Mouse (Mus musculus): ENCODE measurements around the gene Dhx15. TPM values are rescaled to one million over a fixed set of nuclear protein-coding genes. Genes with fewer than 3 reads are reported as not detected.

The Dhx15 gene
- polyA plus RNA-seq, 1 experiment from 2014 or later: 87.5 TPM

- DNase-seq (no peak), ATAC-seq (ENCODE audit: low FRiP score, low TSS enrichment) (no peak)
- H3K27ac ChIP-seq (replicated peaks; ENCODE audit: low read depth, low read length): no peak overlapping the region
- H3K4me2 ChIP-seq (ENCODE audit: low read length): peak overlapping the region; percentile 81
- peaks cover 14% of the 10 kb centered on the region for H3K36me3 ChIP-seq (ENCODE audit: control insufficient read depth, insufficient read depth, low read length)
- H3K9ac ChIP-seq (replicated peaks; ENCODE audit: low read length): peak overlapping the region; percentile 20; the same call in 1 of the 2 replicates
- peaks cover 27% of the 10 kb centered on the region for H3K4me1 ChIP-seq (ENCODE audit: control insufficient read depth, insufficient read depth, low read length)
- peak overlapping the region; percentile 98 for H3K4me3 ChIP-seq (replicated peaks; ENCODE audit: low read depth, low read length)
- no peaks in the 10 kb centered on the region for H3K27me3 ChIP-seq (ENCODE audit: control insufficient read depth, insufficient read depth, low read length)
- H3K9me3 ChIP-seq (ENCODE audit: control insufficient read depth, low read length): no peaks in the 10 kb centered on the region
- WGBS: 39% methylated on average over 3 of the region's 3 CpGs
Observed at GRCm38 (mm10) chr5:52188206-52188605, 2.1 kb downstream of the Dhx15 start.

DNA sequence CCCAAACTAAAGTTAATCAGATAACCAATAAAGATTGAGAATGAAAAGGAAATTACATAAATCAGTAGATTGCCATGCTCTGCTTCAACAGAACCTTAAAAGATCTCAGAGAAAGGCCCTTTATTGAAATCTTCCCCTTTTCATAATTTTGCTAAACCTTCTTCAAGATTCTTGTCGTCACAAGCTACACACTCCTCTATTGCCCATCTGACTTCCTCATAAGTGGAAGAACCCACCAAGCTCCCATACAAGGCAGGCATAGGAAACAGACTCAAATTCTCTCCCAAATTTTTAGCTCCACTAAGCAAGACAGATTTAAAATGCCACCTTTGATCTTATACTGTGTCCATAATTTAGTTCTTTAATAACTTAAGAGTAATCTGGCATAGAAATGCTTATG, 13.0 kb downstream of the Dhx15 start:
- no peak overlapping the region for H3K27ac ChIP-seq (replicated peaks; ENCODE audit: low read depth, low read length)
- H3K4me1 ChIP-seq (ENCODE audit: control insufficient read depth, insufficient read depth, low read length): no peaks in the 10 kb centered on the region
- DNase-seq (no peak), ATAC-seq (ENCODE audit: low FRiP score, low TSS enrichment) (no peak)
- WGBS: 91% methylated on average over 1 of the region's 1 CpGs
- no peak overlapping the region for H3K9ac ChIP-seq (replicated peaks; ENCODE audit: low read length)
- H3K4me3 ChIP-seq (replicated peaks; ENCODE audit: low read depth, low read length): no peak overlapping the region
- H3K4me2 ChIP-seq (ENCODE audit: low read length): no peak overlapping the region
- no peaks in the 10 kb centered on the region for H3K9me3 ChIP-seq (ENCODE audit: control insufficient read depth, low read length)
- peaks cover 10% of the 10 kb centered on the region for H3K36me3 ChIP-seq (ENCODE audit: control insufficient read depth, insufficient read depth, low read length)
- no peaks in the 10 kb centered on the region for H3K27me3 ChIP-seq (ENCODE audit: control insufficient read depth, insufficient read depth, low read length)

DNA sequence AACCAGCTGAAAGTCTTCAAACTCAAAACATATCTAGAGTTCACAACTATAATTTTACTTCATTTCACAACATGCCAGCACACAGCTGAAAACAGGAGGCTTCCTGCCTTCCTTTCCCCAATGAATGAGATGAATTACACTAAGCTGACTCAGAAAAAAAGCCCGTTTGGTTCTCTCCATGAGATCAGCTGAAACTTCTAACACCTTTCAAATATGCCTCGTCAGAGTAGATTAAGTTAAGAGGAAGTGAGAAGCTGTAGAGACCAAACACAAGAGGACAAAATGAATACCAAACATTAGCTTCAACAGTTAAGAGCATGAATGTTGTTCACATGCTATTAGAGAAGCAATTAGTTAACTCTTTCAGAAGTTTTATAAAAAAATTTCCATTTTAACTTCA, 21.8 kb downstream of the Dhx15 start:
- no peak for ATAC-seq (ENCODE audit: low FRiP score, low TSS enrichment)
- Histone ChIP-seq H3K27me3 (ENCODE audit: control insufficient read depth, insufficient read depth, low read length) (no peaks in the 10 kb centered on the region), H3K4me1 (ENCODE audit: control insufficient read depth, insufficient read depth, low read length) (no peaks in the 10 kb centered on the region), H3K4me2 (ENCODE audit: low read length) (no peak overlapping the region), H3K9ac (replicated peaks; ENCODE audit: low read length) (no peak overlapping the region), H3K36me3 (ENCODE audit: control insufficient read depth, insufficient read depth, low read length) (peaks cover 41% of the 10 kb centered on the region), H3K4me3 (replicated peaks; ENCODE audit: low read depth, low read length) (no peak overlapping the region), H3K9me3 (ENCODE audit: control insufficient read depth, low read length) (no peaks in the 10 kb centered on the region), H3K27ac (replicated peaks; ENCODE audit: low read depth, low read length) (no peak overlapping the region)
- 27% methylated on average over 2 of the region's 2 CpGs for WGBS
- DNase-seq: no peak

DNA sequence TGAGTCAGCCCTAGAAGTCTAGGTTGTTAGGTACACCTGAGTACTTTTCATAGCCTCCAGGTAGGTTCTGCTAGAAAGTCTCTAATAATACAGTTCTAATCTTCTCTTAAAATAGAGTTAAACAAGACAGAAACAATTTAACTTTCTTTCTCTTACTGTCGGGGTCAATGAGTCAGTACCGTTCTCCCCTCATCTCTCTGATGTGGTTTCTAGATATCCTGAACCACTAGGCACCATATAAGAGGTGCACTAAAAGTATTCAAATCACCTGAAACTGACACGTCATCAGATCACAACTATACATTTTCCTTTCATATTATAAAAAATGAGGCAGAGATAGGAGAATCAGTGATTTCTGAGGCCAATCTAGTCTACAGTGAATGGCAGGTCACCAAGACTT, 41.2 kb downstream of the Dhx15 start:
- WGBS: 97% methylated on average over 3 of the region's 3 CpGs
- Histone ChIP-seq H3K4me3 (replicated peaks; ENCODE audit: low read depth, low read length) (no peak overlapping the region), H3K27me3 (ENCODE audit: control insufficient read depth, insufficient read depth, low read length) (no peaks in the 10 kb centered on the region), H3K9ac (replicated peaks; ENCODE audit: low read length) (no peak overlapping the region), H3K27ac (replicated peaks; ENCODE audit: low read depth, low read length) (no peak overlapping the region), H3K4me2 (ENCODE audit: low read length) (no peak overlapping the region), H3K36me3 (ENCODE audit: control insufficient read depth, insufficient read depth, low read length) (peaks cover 27% of the 10 kb centered on the region), H3K4me1 (ENCODE audit: control insufficient read depth, insufficient read depth, low read length) (no peaks in the 10 kb centered on the region), H3K9me3 (ENCODE audit: control insufficient read depth, low read length) (no peaks in the 10 kb centered on the region)
- DNase-seq: no peak
- no peak for ATAC-seq (ENCODE audit: low FRiP score, low TSS enrichment)

- H3K27me3 ChIP-seq (ENCODE audit: control insufficient read depth, insufficient read depth, low read length): no peaks in the 10 kb centered on the region
- H3K4me1 ChIP-seq (ENCODE audit: control insufficient read depth, insufficient read depth, low read length): no peaks in the 10 kb centered on the region
- no peak overlapping the region for H3K27ac ChIP-seq (replicated peaks; ENCODE audit: low read depth, low read length)
- no peak overlapping the region for H3K4me3 ChIP-seq (replicated peaks; ENCODE audit: low read depth, low read length)
- DNase-seq (no peak), ATAC-seq (ENCODE audit: low FRiP score, low TSS enrichment) (no peak)
- no peaks in the 10 kb centered on the region for H3K9me3 ChIP-seq (ENCODE audit: control insufficient read depth, low read length)
- no peak overlapping the region for H3K9ac ChIP-seq (replicated peaks; ENCODE audit: low read length)
- no peak overlapping the region for H3K4me2 ChIP-seq (ENCODE audit: low read length)
- H3K36me3 ChIP-seq (ENCODE audit: control insufficient read depth, insufficient read depth, low read length): peaks cover 21% of the 10 kb centered on the region
- 93% methylated on average over 4 of the region's 4 CpGs for WGBS
Observed at GRCm38 (mm10) chr5:52147141-52147540, 43.2 kb downstream of the Dhx15 start.

DNA sequence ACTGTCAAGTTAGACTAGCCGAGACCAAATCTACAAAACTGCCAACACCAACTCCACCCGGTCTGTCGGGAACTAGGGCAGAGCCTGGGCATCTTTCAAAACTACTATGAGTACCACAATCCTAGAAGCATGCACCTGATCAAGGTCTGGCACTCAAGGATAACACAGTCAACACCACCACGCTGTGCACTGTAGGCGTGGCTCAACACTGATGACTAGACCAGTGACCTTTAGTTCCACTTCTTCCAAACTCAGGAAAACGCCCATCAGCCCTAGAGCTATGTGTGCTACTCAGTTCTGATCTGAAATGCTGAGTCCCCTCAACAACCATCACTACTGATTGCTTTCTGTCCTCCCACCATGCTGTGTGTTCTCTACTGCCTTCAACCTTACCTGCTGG, 44.6 kb downstream of the Dhx15 start:
- Histone ChIP-seq H3K27ac (replicated peaks; ENCODE audit: low read depth, low read length) (no peak overlapping the region), H3K9me3 (ENCODE audit: control insufficient read depth, low read length) (no peaks in the 10 kb centered on the region), H3K4me2 (ENCODE audit: low read length) (no peak overlapping the region), H3K4me3 (replicated peaks; ENCODE audit: low read depth, low read length) (no peak overlapping the region), H3K4me1 (ENCODE audit: control insufficient read depth, insufficient read depth, low read length) (no peaks in the 10 kb centered on the region), H3K36me3 (ENCODE audit: control insufficient read depth, insufficient read depth, low read length) (peaks cover 13% of the 10 kb centered on the region), H3K27me3 (ENCODE audit: control insufficient read depth, insufficient read depth, low read length) (no peaks in the 10 kb centered on the region), H3K9ac (replicated peaks; ENCODE audit: low read length) (no peak overlapping the region)
- ATAC-seq (ENCODE audit: low FRiP score, low TSS enrichment): no peak
- 93% methylated on average over 6 of the region's 6 CpGs for WGBS
- DNase-seq: no peak

DNA sequence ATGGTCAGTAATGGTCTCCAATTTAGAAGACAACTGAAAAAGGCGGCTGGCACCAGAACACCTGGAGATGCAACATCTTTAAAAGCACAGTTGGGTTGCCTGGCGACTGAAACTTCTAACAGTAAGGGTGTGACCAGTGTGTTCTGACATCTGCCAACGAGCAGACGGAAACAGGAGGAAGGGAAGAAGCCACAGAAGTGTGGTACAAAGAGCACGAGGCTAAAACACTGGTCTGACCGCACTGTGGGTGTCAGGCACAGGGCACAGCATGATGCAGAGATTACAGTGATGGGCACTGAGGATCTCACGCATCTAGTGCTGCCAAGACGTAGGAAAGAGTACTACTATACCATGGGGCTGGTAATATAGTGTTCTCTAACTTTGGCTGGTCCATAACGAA, 48.4 kb downstream of the Dhx15 start:
- ATAC-seq (ENCODE audit: low FRiP score, low TSS enrichment): no peak

GRCm38 (mm10) chr5:52138819-52139218, 51.5 kb downstream of the Dhx15 start:
- no peaks in the 10 kb centered on the region for H3K9me3 ChIP-seq (ENCODE audit: control insufficient read depth, low read length)
- WGBS: 95% methylated on average over 6 of the region's 6 CpGs
- H3K27me3 ChIP-seq (ENCODE audit: control insufficient read depth, insufficient read depth, low read length): no peaks in the 10 kb centered on the region
- no peak overlapping the region for H3K4me2 ChIP-seq (ENCODE audit: low read length)
- H3K9ac ChIP-seq (replicated peaks; ENCODE audit: low read length): no peak overlapping the region
- no peak overlapping the region for H3K27ac ChIP-seq (replicated peaks; ENCODE audit: low read depth, low read length)
- H3K36me3 ChIP-seq (ENCODE audit: control insufficient read depth, insufficient read depth, low read length): peaks cover 7% of the 10 kb centered on the region; the same call in 1 of the 2 replicates
- H3K4me3 ChIP-seq (replicated peaks; ENCODE audit: low read depth, low read length): no peak overlapping the region
- DNase-seq: no peak
- H3K4me1 ChIP-seq (ENCODE audit: control insufficient read depth, insufficient read depth, low read length): no peaks in the 10 kb centered on the region
- no peak for ATAC-seq (ENCODE audit: low FRiP score, low TSS enrichment)

More for the DNA sequence above, 48.4 kb downstream of the Dhx15 start:
- Histone ChIP-seq H3K9ac (replicated peaks; ENCODE audit: low read length) (no peak overlapping the region), H3K9me3 (ENCODE audit: control insufficient read depth, low read length) (no peaks in the 10 kb centered on the region), H3K4me3 (replicated peaks; ENCODE audit: low read depth, low read length) (no peak overlapping the region), H3K27ac (replicated peaks; ENCODE audit: low read depth, low read length) (no peak overlapping the region), H3K4me1 (ENCODE audit: control insufficient read depth, insufficient read depth, low read length) (no peaks in the 10 kb centered on the region), H3K4me2 (ENCODE audit: low read length) (no peak overlapping the region), H3K36me3 (ENCODE audit: control insufficient read depth, insufficient read depth, low read length) (peaks cover 11% of the 10 kb centered on the region), H3K27me3 (ENCODE audit: control insufficient read depth, insufficient read depth, low read length) (no peaks in the 10 kb centered on the region)
- 88% methylated on average over 9 of the region's 9 CpGs for WGBS
- DNase-seq: no peak

DNA sequence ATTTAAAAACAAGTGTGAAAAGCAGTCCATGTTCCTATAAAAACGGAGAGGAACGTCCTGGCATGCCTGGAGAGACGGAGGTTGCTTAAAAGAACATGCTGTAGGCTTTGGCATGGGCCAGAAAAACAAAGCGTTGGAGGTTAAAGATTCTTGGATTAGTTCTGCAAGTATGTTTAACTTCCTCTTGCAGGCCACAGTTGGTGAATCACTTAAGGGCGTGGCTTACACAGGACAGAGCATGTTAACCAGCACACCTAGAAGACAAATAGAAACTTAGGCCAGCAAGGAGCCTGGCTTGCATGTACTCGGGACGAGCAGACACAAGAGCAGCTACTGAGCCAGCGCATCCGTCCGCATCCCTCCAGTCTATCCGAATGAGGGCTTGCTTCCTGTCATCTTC, 52.2 kb downstream of the Dhx15 start:
- Histone ChIP-seq H3K4me3 (replicated peaks; ENCODE audit: low read depth, low read length) (no peak overlapping the region), H3K27me3 (ENCODE audit: control insufficient read depth, insufficient read depth, low read length) (no peaks in the 10 kb centered on the region), H3K9ac (replicated peaks; ENCODE audit: low read length) (no peak overlapping the region), H3K4me2 (ENCODE audit: low read length) (no peak overlapping the region), H3K9me3 (ENCODE audit: control insufficient read depth, low read length) (no peaks in the 10 kb centered on the region), H3K27ac (replicated peaks; ENCODE audit: low read depth, low read length) (no peak overlapping the region), H3K4me1 (ENCODE audit: control insufficient read depth, insufficient read depth, low read length) (no peaks in the 10 kb centered on the region), H3K36me3 (ENCODE audit: control insufficient read depth, insufficient read depth, low read length) (peaks cover 7% of the 10 kb centered on the region; the same call in 1 of the 2 replicates)
- no peak for DNase-seq
- no peak for ATAC-seq (ENCODE audit: low FRiP score, low TSS enrichment)
- WGBS: 95% methylated on average over 11 of the region's 11 CpGs

All from midbrain, embryonic 14.5 days (tissue).